In genomic region chr1:55123046-55123445, GRCm38 (mm10) we compare ENCODE assay signal across 27 mouse cellular contexts. TPM values are rescaled to one million over a fixed set of nuclear protein-coding genes. Genes with fewer than 3 reads are reported as not detected.
DNase-seq lines count a peak whose midpoint lies in the region; ATAC-seq and TF ChIP-seq lines count a peak whose summit lies in the region.
"Had no signal": no experiment of that assay in that cellular context is flagged by ENCODE, and none has a peak within 500 bp of the region (broad histone marks: within the 10 kb centered on the region; RNA-seq: fewer than 3 reads in every experiment).

No protein-coding gene starts in this region.

- TF ChIP-seq POLR2A in heart, adult 2 months (IDR thresholded peaks at IDR 0.05; ENCODE audit: insufficient read depth, low read depth, low read length) = no peak

- no peaks in the 10 kb centered on the region for H3K4me1 ChIP-seq in heart, adult 2 months (ENCODE audit: control insufficient read depth, insufficient read depth, low read length)
- H3K4me1 ChIP-seq in forebrain, embryonic 14.5 days (ENCODE audit: control insufficient read depth, insufficient read depth, low read length) = no peaks in the 10 kb centered on the region
- H3K4me1 ChIP-seq: embryonic facial prominence, embryonic 13.5 days; embryonic facial prominence, embryonic 15.5 days; forebrain, embryonic 10.5 days; forebrain, embryonic 12.5 days; forebrain, embryonic 15.5 days had no signal

- peak; percentile 33; the same call in 1 of the 2 replicates for ATAC-seq in granulocyte monocyte progenitor cell, adult 5-6 weeks (replicated peaks; ENCODE audit: poor library complexity, severe bottlenecking)
- no peak for ATAC-seq in forebrain, embryonic 14.5 days
- ATAC-seq in megakaryocyte-erythroid progenitor cell, adult 5-6 weeks (replicated peaks; ENCODE audit: low FRiP score, low TSS enrichment, poor library complexity, severe bottlenecking) = no peak
- ATAC-seq: activated CD4-positive, CD25-positive, alpha-beta regulatory T cell, adult 4 months; CD4-positive, CD25-positive, alpha-beta regulatory T cell, adult 4 months; forebrain, embryonic 15.5 days; forebrain, postnatal 0 days; Patski had no signal

- no peak overlapping the region for H3K4me3 ChIP-seq in heart, adult 2 months
- H3K4me3 ChIP-seq in forebrain, embryonic 14.5 days (ENCODE audit: low read depth, low read length) = no peak overlapping the region
- H3K4me3 ChIP-seq: embryonic facial prominence, embryonic 13.5 days; embryonic facial prominence, embryonic 15.5 days; erythroblast, embryonic 14.5 days; forebrain, embryonic 10.5 days; forebrain, embryonic 12.5 days; forebrain, embryonic 15.5 days had no signal

- no peaks in the 10 kb centered on the region for H3K36me3 ChIP-seq in heart, adult 2 months (ENCODE audit: control insufficient read depth, insufficient read depth, low read length)
- no peaks in the 10 kb centered on the region for H3K36me3 ChIP-seq in forebrain, embryonic 14.5 days (ENCODE audit: control insufficient read depth, insufficient read depth, low read length)
- H3K36me3 ChIP-seq: embryonic facial prominence, embryonic 13.5 days; embryonic facial prominence, embryonic 15.5 days; forebrain, embryonic 10.5 days; forebrain, embryonic 12.5 days; forebrain, embryonic 15.5 days; G1E had no signal

- no peaks in the 10 kb centered on the region for H3K9me3 ChIP-seq in forebrain, embryonic 14.5 days (replicated peaks; ENCODE audit: control insufficient read depth, low read length)
- H3K9me3 ChIP-seq: embryonic facial prominence, embryonic 13.5 days; embryonic facial prominence, embryonic 15.5 days; forebrain, embryonic 12.5 days; forebrain, embryonic 15.5 days had no signal

- TF ChIP-seq EP300 in heart, adult 2 months (IDR thresholded peaks at IDR 0.05; ENCODE audit: insufficient read depth, low read depth, low read length) = no peak

- intact Hi-C loops in heart, adult 2 months (cut with DNase I) = no loop called here

- DNase-seq in adrenal gland, adult 2 months = peak; percentile 75
- DNase-seq in adrenal gland, postnatal 10 days = no peak
- DNase-seq in heart, adult 11 months = peak; percentile 71
- DNase-seq in heart, adult 2 months = no peak
- DNase-seq in adrenal gland, postnatal 25 days = peak; percentile 24
- DNase-seq in forebrain, embryonic 14.5 days (ENCODE audit: low spot score) = no peak
- DNase-seq: cerebellum, adult 11 months; cerebellum, adult 18-20 months; cerebellum, adult 8-10 months; cerebellum, adult 9-11 months; cerebellum, postnatal 14 days; cerebellum, postnatal 36 days; embryo, embryonic 11 days; forebrain, postnatal 0 days had no signal

- no peaks in the 10 kb centered on the region for H3K79me2 ChIP-seq in heart, adult 2 months (replicated peaks; ENCODE audit: control insufficient read depth, insufficient read depth, low read length)

- H3K9ac ChIP-seq in heart, adult 2 months (ENCODE audit: low read depth, low read length) = no peak overlapping the region
- H3K9ac ChIP-seq in forebrain, embryonic 14.5 days (ENCODE audit: low read length) = no peak overlapping the region
- H3K9ac ChIP-seq: embryonic facial prominence, embryonic 13.5 days; embryonic facial prominence, embryonic 15.5 days; forebrain, embryonic 12.5 days; forebrain, embryonic 15.5 days; forebrain, postnatal 0 days had no signal

- no peak overlapping the region for H3K27ac ChIP-seq in heart, adult 2 months
- no peak overlapping the region for H3K27ac ChIP-seq in forebrain, embryonic 14.5 days (ENCODE audit: low read depth, low read length)
- H3K27ac ChIP-seq: embryonic facial prominence, embryonic 13.5 days; embryonic facial prominence, embryonic 15.5 days; forebrain, embryonic 10.5 days; forebrain, embryonic 12.5 days; forebrain, embryonic 15.5 days had no signal

- H3K27me3 ChIP-seq in heart, adult 2 months (ENCODE audit: control insufficient read depth, insufficient read depth, low read length) = no peaks in the 10 kb centered on the region
- H3K27me3 ChIP-seq in forebrain, embryonic 14.5 days (replicated peaks; ENCODE audit: control insufficient read depth, insufficient read depth, low read length) = no peaks in the 10 kb centered on the region
- H3K27me3 ChIP-seq: CH12.LX; embryonic facial prominence, embryonic 13.5 days; embryonic facial prominence, embryonic 15.5 days; forebrain, embryonic 12.5 days; forebrain, embryonic 15.5 days; Patski had no signal

- WGBS in heart, adult 2 months = 89% methylated on average over 5 of the region's 5 CpGs
- WGBS in forebrain, embryonic 14.5 days = 85% methylated on average over 5 of the region's 5 CpGs

- no peak for TF ChIP-seq CTCF in heart, adult 2 months (IDR thresholded peaks at IDR 0.05)

- H3K4me2 ChIP-seq in forebrain, embryonic 14.5 days (ENCODE audit: low read length) = no peak overlapping the region
- H3K4me2 ChIP-seq: embryonic facial prominence, embryonic 13.5 days; embryonic facial prominence, embryonic 15.5 days; forebrain, embryonic 12.5 days; forebrain, embryonic 15.5 days had no signal

RNA-seq across cellular contexts. Expression of gene Mob4, which starts 8.0 kb away (rescaled TPM):
- 100 to 1,000 TPM; 136 to 390 TPM for total RNA-seq in adrenal gland, adult 2 months (2021)
- 14.5 and 24.4 TPM in 2 replicates for polyA plus RNA-seq in adrenal gland, adult 2 months (2012; rRNA removed)
- 100 to 1,000 TPM; 132 to 252 TPM for total RNA-seq in adrenal gland, postnatal 10 days (2021)
- total RNA-seq in heart, adult 2 months (2021) = 10 to 100 TPM; 27.8 to 32.0 TPM
- polyA plus RNA-seq in heart, adult 2 months (2012; rRNA removed) = 11.1 and 22.3 TPM in 2 replicates
- 227 and 289 TPM in 2 replicates for total RNA-seq in adrenal gland, postnatal 25 days (2021)
- 42.9 and 43.9 TPM in 2 replicates for total RNA-seq in granulocyte monocyte progenitor cell, adult 5-6 weeks (2014; fragmentation: Nextera tagmentation)
- 32.6 and 49.7 TPM in 2 replicates for total RNA-seq in granulocyte monocyte progenitor cell, adult 5-6 weeks (2017)
- polyA plus RNA-seq in forebrain, embryonic 14.5 days (2014; fragmentation: Nextera tagmentation; extraction: Ambion mirVana) = 173 and 187 TPM in 2 replicates
- 33.5 and 42.6 TPM in 2 replicates for total RNA-seq in megakaryocyte-erythroid progenitor cell, adult 5-6 weeks (2014; fragmentation: Nextera tagmentation)
- total RNA-seq in megakaryocyte-erythroid progenitor cell, adult 5-6 weeks (2017) = 29.4 and 68.9 TPM in 2 replicates

RNA-seq across cellular contexts. Expression of gene Hspd1, which starts 35.0 kb away (rescaled TPM):
- total RNA-seq in adrenal gland, adult 2 months (2021) = 1,000 to 10,000 TPM; 1,172 to 1,353 TPM
- polyA plus RNA-seq in adrenal gland, adult 2 months (2012; rRNA removed) = 38.9 and 40.1 TPM in 2 replicates
- 100 to 1,000 TPM; 724 to 915 TPM for total RNA-seq in adrenal gland, postnatal 10 days (2021)
- 100 to 1,000 TPM; 373 to 383 TPM for total RNA-seq in heart, adult 2 months (2021)
- 68.5 and 143 TPM in 2 replicates for polyA plus RNA-seq in heart, adult 2 months (2012; rRNA removed)
- total RNA-seq in adrenal gland, postnatal 25 days (2021) = 1,323 and 1,476 TPM in 2 replicates
- total RNA-seq in granulocyte monocyte progenitor cell, adult 5-6 weeks (2014; fragmentation: Nextera tagmentation) = 291 and 340 TPM in 2 replicates
- 555 and 596 TPM in 2 replicates for total RNA-seq in granulocyte monocyte progenitor cell, adult 5-6 weeks (2017)
- 240 and 246 TPM in 2 replicates for polyA plus RNA-seq in forebrain, embryonic 14.5 days (2014; fragmentation: Nextera tagmentation; extraction: Ambion mirVana)
- 526 and 530 TPM in 2 replicates for total RNA-seq in megakaryocyte-erythroid progenitor cell, adult 5-6 weeks (2014; fragmentation: Nextera tagmentation)
- 929 and 1,055 TPM in 2 replicates for total RNA-seq in megakaryocyte-erythroid progenitor cell, adult 5-6 weeks (2017)

RNA-seq across cellular contexts. Expression of gene Hspe1, which starts 35.1 kb away (rescaled TPM):
- 100 to 1,000 TPM; 618 to 826 TPM for total RNA-seq in adrenal gland, adult 2 months (2021)
- polyA plus RNA-seq in adrenal gland, adult 2 months (2012; rRNA removed) = 64.2 and 81.1 TPM in 2 replicates
- 100 to 1,000 TPM; 366 to 527 TPM for total RNA-seq in adrenal gland, postnatal 10 days (2021)
- total RNA-seq in heart, adult 2 months (2021) = 100 to 1,000 TPM; 153 to 180 TPM
- 44.5 and 69.3 TPM in 2 replicates for polyA plus RNA-seq in heart, adult 2 months (2012; rRNA removed)
- 656 and 863 TPM in 2 replicates for total RNA-seq in adrenal gland, postnatal 25 days (2021)
- total RNA-seq in granulocyte monocyte progenitor cell, adult 5-6 weeks (2014; fragmentation: Nextera tagmentation) = 468 and 486 TPM in 2 replicates
- total RNA-seq in granulocyte monocyte progenitor cell, adult 5-6 weeks (2017) = 471 and 514 TPM in 2 replicates
- 257 and 283 TPM in 2 replicates for polyA plus RNA-seq in forebrain, embryonic 14.5 days (2014; fragmentation: Nextera tagmentation; extraction: Ambion mirVana)
- 836 and 866 TPM in 2 replicates for total RNA-seq in megakaryocyte-erythroid progenitor cell, adult 5-6 weeks (2014; fragmentation: Nextera tagmentation)
- 921 and 969 TPM in 2 replicates for total RNA-seq in megakaryocyte-erythroid progenitor cell, adult 5-6 weeks (2017)

Comparison
In these comparisons a context has a peak if more than half of its experiments do, and no peak if none do; other contexts are left out.
1. DNase-seq: peak in adrenal gland, adult 2 months (single experiment), heart, adult 11 months (single experiment) and adrenal gland, postnatal 25 days (single experiment); none in adrenal gland, postnatal 10 days (single experiment), heart, adult 2 months (0 of 2) and forebrain, embryonic 14.5 days (single experiment).